Mouse (Mus musculus) layer of hippocampus, adult 9-10 months (tissue): ENCODE results near the gene Mgll.

Experiments
- DNase-seq: peaks from one replicate; pipeline ENCODE4 v3.0.0; 2022; ENCODE audit warnings: low spot score

The Mgll gene

DNA sequence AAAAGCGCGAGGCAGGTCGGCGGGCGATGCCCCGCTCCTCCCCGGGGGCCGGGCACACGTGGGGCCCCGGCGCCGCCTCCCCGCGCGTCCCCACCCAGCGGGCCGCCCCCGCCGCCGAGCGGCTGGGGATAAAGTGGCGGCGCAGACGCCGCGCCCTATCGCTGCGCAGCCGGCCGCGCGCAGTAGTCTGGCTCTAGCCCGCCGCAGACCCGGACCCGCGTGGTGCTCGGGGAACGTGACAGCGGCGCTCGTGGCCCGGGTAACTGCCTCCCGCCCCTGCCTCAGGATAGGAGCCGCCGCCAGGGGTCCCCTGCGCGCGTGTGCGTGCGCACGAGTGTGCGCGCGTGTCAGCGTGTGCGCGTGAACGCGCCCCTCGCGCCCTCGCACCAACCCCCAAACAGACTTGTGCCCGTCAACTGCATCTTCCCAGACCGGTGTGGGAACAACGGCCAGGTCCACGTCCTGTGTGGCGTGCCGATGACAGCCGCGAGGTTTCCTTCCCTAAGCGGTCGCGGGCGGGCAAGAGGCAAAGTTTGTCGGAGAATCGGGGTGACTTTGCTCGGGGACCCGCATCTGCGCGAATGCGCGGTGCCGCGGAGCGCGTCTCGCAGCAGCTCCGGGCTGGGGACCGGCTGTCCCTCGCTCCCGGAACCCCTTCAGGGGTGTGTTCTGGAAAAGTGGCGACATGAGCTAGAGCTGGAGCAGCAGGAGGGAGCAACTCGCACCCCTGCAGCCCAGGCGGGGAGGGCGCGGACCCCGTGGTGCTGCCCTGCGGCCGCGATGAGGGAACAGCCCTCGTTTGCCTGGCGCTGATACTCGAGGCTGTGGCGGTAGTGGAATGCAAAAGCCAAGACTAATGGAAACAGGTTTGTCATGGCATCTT lies at the start of gene Mgll:
TSS of gene Mgll (plus strand) at position 100 of the 883 bp plus-strand sequence.
- peak; percentile 26 for DNase-seq

DNA sequence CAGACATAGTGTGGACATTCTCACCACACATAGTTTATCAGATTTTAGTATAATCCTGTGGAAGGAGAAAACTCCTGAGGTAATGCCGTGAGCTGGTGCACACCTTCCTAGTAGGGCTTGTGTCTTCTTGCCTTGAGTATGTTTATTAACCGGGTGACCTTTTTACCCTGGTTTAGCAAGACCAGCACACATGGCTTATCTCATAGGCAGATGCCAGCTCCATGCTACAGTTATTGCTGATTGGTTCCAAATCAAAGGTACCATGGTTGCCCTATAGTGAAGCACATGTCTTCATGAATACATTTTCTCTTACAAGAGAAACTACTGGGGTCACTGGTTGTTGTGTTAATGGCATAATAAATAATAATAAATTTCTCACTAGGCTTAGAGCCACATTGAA lies 48.4 kb upstream of the Mgll start:
- no peak for DNase-seq

DNA sequence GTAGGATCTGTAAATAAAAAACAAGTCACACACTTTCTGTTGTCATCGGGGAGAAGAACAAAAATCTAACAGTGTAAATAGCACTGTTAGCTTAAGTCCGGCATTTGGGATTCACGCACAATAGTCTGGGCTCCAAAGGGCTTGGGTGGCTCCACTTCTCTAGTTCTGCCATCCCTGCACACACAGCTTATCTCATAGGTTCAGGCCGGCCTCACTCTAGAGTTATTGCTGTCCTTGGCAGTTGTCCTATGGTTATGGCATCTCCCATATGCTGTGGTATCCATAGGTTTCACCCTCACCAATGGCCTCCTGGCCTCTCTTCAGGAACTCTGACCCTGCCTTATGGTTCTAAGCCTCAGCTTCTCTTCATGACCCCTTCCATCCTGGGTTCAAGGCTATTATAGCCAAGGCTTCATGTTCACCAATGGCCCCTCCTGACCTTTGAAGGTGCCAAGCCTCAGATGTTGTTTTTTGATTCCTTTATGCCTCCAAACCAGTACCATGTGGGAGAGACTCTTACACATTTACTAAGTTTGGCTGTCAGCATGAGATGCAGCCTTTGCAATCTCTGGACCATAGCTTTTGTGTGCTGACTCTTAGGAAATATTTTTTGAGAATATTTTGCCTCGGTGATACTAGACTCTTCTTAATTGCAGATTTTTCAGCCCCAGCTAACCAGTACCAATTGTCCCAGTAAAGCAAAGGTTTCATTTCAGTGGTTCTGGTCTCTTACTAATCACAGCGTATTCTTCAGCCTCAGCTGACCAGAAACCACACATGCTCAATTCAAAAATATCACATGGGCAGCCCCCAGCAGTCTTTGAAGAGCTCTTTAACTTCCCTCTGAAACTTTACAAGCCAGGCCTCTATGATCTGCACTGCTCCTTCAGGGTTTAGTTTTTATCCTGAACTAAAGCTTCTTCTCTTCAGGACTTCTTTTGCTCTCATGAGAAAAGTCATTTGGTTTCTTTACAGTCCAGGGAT lies 47.2 kb upstream of the Mgll start:
- no peak for DNase-seq

DNA sequence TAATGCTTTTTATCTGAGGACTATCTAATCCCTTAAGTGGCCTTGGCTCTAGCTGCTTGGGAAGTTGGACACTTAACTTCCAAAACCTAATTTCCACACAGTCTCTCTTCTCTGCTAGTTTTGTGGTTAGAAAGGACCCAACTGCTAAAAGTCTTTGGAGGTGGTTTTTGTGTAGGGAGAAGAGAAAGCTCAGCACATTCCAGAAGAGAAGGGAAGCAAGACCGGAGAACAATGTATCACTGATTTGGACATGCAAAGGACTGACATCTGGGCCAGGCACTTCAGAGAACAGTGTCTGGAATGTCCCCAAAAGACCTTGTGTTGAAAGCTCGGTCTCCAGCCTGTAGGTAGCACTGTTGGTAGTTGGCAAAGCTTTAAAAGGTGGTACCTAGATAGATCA lies 46.5 kb upstream of the Mgll start:
- no peak for DNase-seq

DNA sequence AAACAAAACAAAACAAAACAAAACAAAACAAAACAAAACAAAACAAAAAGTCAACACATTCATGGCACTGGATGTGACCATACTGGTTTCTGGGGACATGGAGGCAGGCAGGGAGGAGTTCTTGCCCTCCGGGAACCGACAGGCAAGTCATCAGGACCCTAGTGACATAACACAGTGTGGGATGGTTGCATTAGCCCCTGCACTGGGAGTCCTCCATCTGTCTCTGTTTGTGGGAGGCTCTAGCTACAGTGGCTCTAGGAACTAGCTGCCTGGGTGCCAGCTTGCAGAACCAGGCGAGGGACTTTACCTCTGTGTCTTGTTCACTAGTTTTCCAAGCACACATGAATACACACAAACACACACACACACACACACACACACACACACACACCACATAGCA lies 43.2 kb upstream of the Mgll start:
- DNase-seq, result no peak

DNA sequence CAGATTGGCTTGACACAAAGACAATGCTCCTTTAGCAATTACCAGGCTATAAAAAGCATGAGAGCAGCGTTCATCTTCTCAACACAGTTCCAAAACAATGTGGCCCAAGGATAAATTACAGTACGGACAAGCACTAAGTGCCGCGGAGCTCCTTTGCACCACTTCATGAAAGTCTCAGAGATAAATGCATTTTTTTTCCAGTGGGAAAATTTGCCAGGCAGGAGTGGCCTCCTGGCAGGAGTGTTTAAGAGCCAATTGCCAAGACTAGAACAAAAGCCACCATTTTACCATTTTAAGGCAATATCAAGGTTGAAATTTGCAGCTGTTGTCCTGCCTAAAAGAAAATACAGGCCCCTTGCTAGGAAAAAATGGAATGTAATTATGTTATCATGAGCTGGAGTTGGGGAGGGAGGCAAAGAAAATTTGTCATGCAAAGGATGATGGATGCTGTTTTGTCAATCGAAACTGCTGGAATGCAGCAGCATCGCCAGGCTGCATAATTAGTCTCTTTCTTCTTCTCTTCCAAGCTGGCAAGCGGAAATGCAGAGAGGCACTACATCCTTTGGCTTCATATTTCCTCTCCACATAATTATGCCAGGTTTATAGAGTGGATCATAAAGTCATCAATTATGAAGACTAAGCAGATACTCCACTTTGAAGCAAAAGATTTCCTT lies 40.7 kb upstream of the Mgll start:
- no peak for DNase-seq

DNA sequence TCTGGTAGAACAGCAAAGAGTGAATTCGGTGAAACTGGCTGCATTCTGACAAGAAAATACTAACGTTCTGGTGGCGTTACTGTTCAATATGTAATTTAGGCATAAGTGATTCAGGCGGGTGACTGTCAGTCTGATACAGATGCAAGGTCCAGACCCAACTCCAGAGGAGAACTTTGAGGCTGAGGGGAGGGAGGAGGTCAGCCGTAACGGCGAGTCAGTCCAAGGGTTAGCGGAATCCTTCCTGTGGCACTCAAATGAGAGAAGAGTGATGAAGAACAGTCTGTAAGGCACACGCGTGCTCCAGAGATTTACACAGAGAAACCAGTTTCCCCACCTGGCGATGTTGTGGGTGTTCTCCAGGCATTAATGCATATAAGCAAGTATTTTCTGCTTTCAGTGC lies 36.0 kb upstream of the Mgll start:
- no peak for DNase-seq

DNA sequence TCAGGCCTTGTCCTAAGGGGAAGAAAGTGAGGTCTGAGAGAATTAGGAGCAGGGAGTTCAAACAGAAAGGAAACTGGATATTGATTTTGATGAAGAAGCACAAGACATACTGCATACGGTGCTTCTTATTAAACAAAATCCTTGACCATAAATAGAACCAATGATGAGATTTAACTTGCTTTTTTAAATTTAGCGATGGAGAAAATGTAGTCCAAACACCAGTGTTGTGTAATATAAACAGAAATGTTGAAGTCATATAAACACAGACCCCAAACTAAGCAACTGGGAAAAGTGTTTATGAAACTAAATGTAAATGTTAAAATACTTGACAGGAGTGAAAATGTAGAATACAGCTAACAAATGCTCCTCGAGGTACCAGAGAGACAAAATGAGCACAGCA lies 35.5 kb upstream of the Mgll start:
- DNase-seq, result no peak

DNA sequence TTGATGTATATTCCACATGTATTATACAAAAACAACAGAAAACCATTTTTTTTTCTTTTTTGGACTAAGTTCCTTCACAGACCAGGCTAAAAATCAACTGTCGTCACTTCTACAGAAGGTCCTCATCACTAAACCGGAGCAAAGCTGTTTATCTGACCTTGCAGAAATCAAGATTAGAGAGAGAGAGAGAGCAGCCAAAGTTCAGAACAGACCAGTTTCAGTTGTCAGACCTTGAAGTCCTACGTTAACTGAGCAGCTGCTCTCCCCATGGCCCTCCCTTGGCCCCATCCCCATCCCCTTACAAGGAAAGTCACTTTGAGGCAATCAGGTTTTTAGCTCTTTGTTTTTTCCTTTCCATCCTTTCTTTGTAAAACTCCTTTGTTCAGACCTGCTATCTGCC lies 34.0 kb upstream of the Mgll start:
- DNase-seq, result no peak

DNA sequence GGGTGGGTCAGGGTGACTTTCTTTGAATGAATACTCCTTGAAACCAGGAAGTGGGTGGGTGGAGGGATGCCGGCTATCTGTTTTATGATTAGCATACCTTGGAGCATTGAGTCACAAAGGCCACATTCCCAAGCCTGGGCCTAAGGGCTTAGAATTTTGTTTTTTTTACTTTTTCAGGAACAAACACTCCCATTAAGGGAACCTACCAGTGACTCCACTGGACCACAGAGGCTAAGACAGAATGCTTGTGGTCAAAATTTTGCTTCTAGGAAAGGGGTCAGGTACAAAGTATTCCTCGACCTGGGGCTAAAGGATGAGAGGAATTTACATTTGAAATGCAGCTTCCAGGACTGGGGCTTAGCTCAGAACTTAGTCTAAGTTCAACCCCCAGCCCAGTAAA lies 32.9 kb upstream of the Mgll start:
- no peak for DNase-seq

DNA sequence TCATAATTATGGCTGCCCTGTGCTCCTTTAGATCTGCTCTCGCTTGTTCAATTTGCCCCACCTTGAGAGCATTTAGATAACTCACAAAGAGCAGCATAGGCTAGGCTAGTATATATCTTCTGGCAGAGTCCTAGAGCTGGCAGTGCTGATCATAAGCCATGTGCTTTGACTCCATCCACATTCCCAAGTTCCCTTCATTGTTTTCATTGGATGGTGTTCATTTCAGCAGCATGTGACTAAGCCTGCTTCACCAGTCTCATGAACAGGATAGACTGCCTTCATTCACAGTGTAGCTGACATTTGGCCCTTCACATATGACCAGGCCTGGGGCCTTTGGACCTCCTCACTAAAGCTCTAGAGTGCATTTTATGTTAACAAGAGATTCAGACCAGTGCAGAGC lies 21.3 kb upstream of the Mgll start:
- DNase-seq, result no peak

DNA sequence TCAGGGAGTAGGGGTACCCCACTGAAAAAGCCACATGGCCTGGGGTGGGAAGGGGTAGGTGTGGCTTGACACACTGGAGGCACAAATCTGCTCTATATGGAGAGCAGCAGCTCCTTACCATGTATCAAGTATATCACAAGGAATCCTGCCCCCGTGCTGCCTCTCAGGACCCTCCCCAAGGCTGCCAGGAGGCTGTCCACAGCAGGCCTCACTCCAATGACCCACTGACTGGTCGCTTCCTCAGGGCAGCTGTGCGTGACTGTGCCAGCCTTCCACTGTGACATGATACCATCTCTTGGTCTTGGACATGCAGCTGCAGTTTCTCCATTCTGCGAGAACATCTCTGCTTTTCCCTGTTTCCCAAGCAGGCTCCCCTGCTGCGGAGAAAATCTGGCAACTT lies 20.5 kb upstream of the Mgll start:
- DNase-seq, result no peak

DNA sequence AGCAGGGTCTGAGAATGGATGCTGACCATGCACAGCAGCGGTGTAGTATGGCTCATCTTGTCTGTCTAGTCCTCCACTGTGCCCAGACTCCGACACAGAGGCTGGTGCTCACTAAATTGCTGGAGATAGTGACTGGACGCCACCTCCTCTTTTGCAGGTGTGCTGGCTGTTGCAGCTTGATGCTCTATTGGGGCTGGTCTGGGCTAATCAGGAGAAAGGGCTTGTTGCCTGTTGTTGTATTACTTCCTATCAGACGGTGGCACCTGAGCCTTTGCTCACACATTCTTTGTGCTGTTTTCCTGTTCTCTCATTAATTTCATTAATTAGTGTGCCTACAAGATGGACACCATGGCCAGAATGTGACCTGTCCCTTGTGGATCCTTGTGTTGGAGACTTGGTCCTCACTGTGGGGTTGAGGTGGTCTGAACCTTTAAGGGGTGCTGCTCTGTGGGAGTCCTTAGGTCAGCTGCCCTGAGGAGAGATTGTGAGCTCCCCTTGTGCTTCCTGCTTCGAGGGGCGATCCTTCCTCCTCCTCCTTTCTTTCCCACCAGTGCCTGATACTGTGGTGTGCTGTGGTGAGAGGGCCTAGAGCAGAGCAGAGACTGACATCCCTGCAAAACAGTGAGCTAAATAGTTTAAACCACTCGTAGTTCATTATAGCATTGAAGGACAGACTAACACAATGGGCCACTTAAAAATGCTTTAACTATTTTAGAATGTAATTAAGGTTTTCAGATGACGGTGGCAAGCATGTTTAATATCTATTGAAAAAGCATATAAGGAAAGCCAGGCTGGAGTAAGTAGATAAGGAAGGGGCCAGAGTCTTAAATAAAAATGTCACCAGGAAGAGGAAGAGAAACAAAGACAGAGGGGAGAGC lies 15.6 kb upstream of the Mgll start:
- DNase-seq, result no peak

DNA sequence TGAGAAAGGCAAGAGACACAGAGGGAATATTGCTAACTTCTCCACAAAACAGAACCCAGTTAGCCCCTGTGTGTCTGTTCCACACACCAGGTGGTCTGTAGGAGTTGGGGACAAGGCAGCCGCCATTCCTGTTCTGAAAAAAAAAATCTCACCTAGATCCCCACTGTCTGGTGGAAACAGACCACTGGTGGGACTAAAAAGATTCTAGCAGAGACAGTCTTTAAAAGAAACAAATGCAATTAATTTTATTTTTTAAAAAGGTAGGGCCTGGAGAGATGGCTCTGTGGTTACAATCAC lies 15.0 kb upstream of the Mgll start:
- no peak for DNase-seq

DNA sequence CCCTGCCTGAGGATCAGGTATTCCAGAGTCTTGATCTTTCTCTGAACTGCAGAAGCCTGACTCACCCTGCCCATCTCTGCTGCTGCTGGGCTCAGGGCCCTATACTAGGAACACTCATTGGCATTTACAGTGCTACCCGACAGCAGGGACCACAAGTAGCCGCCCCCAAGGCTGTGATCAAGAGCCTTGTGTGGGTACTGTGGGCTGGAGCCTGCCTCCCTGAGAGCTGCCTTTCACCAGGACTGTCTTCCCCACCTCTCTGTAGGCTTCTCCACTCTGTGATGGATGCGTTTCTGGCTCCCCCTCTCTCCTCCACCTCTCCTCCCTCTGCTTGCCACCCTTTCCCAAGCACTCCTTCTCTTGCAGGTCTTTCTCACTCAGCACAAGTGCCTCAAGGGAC lies 12.9 kb upstream of the Mgll start:
- no peak for DNase-seq

DNA sequence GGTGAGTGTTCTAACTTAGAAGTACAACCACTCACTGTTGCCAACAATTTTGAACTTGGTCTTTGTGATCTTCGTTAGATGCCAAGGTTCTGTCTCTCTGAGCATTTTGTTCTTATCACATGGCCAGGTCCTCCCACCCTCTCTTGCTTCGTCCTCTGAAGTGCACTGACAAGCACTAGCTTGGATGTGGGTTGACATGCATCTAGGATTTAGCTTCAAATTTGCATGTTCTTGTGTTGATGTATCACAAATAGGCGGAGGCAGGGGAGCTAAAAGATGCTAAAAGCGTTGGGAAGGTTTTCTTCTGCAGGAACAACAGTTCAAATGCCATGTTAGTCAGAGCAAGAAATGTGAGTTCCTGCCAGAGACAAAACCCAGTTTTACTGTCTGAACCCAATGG lies 12.1 kb upstream of the Mgll start:
- no peak for DNase-seq

DNA sequence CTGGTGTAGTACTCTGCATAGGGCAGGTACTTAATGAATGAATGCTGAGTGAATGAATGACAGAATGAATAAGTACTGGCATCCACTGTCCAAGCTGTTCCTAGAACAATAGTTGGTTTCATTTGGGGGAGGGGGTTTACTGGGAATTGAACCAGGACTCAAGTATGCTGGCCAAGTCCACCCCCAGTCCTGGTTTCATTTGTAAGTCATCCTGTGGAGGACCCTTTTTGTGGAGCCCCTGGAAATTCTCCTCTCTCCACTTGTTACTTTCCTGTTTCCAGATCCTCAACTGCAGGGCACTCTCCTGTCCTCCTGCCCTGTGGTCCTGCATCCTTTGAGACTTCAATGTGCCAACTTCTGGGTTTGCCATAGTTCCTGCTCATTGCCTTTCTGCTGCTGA lies 10.9 kb upstream of the Mgll start:
- no peak for DNase-seq

DNA sequence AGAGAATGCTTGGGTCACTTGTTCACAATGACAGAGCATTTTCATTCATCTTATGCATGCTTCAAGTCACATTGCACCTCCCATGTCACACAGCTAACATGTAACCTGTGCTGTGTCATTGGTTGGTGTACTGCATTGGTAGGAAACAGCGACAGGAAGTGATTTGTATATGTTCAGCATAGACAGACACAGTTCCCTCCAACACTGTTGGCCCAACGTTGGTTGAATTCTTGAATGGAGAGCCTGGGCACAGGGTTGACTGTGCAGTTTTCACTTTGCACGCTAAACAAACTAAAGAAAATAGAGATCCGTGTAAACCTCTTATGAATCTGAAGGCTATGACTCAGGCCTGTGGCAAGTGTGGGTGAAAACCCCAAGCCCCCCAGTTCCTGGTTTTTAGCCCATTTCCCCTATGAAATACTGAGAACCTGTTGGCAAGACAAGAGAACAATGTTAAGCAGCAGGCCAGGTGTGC lies 10.0 kb upstream of the Mgll start:
- no peak for DNase-seq

DNA sequence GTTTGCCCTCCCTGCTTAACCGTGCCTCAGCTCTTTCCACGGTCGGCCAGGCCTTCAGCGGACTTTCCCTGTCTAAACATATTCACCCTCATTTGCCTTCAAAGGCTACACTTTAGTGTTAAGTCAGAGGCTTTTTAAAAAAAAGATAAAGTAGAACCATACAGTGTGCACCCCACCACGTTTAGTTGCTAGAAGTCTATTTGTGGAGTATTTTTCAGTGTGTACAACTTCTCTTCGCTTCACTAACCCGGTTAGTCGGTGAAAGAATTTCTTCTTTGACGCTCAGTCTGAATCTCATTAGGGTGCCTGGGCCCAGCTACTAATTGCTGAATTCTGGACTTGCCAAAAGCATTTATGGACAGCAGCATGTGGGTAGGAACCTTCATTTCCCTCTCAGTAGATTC lies 8.8 kb upstream of the Mgll start:
- no peak for DNase-seq

DNA sequence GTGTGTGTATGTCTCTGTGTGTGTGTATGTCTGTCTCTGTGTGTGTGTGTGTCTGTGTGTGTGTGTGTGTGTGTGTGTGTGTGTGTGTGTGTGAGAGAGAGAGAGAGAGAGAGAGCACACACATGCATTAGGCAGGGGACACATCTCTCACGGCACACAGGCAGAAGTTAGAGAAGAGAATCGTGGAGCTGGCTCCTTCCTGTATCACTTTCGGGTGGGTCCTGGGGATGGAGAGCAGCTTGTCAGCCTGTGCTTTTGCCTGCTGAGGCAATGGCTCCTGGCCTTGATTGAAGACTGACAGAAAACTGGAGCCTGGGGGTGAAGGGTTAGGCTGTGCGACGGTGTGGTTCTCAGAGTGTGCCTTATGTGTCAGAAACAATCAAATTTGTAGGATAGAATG lies 8.2 kb upstream of the Mgll start:
- DNase-seq, result no peak

DNA sequence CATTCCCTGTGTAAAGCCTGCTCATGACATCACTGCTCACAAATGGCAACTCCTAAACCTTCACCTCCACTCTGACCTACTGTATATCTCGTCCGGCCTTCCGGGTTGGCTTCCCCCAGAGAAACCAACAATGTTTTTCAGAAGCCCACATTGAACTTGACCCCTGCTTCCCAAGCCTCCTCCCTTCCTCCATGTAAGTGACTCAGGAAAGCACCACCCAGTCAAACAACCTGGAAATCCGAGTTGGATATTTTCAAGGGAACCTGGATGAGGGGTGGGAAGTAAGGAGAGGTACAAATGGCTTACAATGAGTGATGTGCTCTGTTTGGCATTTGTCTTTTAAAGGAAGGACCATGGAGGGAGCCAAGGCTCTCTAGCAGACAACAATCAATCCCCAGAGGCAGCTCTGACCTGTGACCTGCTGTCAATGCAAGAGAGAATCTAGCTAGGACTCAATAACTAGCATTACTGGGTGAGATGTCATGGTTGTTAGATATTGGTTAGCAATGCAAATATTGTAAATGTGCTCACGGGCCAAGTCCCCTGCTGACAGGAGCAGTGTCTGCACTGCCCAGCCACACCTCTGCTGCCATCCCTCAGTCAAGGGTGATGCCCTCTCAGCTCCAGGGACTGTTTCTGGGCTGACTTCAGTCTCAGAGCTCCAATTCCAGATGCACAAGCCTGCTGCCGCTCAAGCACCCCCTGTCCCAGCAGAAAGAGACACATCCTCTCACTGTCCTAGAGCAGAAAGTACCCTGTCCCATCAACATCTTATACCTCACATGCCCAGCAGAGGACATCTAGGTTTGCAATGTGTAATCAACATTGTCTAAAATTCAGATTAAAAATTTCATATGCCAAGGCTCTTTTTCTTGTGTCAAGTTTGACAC lies 6.8 kb upstream of the Mgll start:
- no peak for DNase-seq
